Mouse (Mus musculus): ENCODE results near the gene Gm17334.

Gm17334 gene

DNA sequence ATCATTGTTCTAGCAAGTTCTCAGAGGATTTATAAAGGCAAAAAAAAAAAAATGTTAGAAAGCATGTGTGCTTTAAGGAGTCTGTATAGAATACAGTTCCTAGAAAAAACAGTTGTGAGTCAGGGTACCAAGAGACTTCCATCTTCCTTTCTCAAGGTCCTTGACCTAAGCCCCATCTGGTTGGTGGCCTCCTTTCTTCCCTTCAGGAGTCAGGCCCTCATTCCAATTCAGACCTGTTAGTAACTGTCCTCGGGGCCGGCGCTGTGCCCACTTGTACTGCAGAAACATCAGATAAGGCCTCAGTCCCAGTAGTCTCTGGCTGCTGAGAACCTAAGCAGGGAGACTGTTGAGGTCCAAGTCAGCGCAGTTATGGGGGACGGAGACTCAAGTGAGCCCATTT is at the start of gene Gm17334:
Gene Gm17334, minus strand, starts transcription at position 101 of the 400 bp plus-strand sequence.
- no peak for DNase-seq (ENCODE audit: low spot score)

DNA sequence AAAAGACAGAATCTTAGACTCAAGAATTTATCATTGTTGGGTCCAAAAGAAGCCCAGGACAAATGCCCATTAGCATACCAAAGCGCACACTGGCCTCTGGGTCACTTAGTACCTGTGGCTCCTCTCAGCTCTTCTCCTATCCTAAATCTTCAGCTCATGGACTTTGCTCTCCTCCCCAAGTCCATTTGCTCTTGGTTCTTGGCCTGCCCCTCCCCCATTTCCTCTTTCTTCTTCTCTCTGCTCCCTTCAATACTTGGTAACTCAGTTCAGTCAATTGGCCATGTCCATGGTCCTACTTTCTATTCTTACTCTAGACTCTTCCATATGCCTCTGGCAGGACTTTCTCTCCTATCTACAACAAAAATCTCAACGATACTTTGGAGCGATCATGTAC is 49.0 kb upstream of the Gm17334 start:
- no peak for DNase-seq (ENCODE audit: low spot score)

DNA sequence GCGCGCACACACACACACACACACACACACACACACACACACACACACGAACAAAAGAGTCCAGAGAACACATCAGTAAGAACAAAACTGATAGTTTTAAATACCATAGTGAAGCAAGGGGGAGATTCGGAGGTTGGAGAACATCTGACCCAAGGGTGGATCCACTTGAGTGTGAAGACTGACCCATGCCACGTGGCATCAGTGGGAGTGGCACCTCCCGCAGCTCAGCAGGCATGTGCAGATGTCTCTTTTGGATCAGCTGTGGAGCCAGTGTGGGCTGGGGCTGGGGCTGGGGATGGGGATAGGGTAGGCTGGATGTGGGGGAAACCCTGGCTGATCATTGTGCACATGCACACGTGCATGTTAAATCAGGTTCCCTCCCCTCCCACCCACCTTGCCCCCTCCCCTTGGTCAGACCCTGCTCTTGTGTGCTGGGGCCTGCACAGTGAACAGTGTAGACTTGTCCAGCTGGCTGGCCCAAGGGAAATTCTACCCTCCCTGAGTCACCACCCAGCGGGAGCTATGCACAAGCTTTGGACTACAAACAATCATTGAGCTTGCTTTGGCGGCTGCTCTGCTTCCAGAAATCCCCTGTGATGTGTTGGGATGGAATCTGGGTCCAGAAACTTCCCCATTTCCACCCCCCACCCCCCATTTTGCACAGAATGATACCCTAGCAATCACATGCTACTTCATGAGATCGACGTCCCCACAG is 48.4 kb upstream of the Gm17334 start:
- no peak for DNase-seq (ENCODE audit: low spot score)

DNA sequence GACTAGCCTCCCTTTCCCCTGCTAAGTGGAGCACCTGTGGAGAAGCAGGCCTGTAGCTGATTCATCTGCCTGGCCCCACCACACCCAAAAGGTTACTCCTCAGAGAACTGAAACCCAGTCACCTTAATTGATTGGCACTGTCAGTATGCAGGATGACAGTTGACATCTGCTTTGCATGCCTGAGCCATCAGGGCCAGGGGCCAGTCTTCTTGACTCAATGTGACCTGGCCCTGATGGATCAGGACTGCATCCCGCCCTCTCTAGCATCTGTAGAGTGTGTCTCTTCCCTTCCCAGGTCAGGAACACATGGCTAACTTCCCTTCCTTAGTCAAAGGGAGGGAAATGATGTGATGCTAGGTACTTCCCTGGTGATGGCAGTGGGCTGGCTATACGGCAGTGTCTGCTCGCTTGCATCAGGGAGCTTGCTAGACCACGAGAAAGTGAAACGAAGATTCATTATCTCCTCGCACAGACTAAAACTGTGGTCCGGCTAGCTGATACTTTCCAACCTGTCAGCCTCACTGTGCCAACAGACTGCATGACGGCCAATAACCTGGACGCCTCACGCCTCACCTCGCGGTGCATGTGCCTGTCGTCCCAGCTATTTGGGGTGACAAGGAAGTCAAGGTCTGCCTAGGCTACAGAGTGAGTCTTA is 47.7 kb upstream of the Gm17334 start:
- DNase-seq (ENCODE audit: low spot score), result no peak

DNA sequence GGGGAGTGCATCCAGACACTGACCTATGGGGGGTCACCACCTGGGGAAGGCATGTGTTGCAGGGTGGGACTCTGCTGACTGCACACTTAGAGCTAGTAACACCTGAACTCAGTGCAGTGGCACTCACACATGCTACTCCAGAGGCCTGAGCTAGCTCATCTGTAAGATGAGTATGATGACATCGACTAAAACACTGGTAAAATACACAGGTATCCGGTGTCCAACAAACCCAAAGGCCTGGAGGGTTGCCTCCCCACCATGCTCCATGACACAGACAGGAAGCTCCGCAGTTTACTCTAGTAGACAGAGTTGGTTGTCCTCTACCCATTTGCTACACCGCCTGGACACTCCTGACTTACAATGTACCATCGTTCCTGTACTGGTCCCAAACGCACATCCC is 46.5 kb upstream of the Gm17334 start:
- DNase-seq (ENCODE audit: low spot score), result no peak

DNA sequence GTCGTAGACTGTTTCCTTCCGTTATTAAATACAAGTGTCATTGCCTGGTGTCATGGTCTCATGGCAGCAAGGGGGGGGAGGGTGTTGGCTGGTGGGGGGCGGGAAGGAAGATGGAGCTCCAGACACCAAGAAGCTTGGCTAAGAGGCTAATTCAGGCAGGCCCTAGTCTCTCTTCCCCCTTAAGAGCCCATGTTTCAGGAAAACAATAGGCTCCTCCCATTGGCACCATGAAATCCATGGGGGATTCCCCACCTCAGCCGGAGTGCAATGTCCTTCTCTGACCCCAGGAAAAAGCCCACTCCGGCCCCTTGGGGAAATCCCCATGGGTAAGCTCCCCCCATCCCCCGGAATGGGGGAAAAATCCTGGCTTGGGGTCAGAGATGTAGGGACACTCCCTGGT is 45.8 kb upstream of the Gm17334 start:
- no peak for DNase-seq (ENCODE audit: low spot score)

DNA sequence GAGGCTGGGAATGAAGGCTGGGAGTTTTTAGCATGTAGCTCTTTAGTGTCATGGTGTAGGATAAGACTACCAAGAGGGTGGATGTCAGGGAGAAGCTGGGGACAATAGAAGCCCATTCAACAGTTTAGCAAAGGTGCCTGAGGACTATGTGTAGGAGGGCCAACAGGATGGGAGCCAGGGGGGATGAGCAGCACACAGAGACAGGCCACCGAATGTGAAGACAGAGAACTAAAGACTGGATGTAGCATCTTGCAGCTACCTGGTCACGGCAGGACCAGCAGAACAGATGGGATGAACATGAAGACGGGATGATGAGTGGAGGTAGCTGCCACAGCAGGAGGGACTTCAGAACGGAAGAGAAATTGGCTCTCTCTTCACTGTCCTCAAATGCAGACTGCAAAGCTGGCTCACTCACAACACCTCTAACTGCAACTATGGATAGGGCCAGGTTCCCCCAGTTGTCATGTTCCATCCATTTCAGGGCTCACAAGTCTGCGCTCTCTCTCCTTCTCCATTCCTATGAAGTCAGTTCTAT is 43.9 kb upstream of the Gm17334 start:
- DNase-seq (ENCODE audit: low spot score), result no peak

DNA sequence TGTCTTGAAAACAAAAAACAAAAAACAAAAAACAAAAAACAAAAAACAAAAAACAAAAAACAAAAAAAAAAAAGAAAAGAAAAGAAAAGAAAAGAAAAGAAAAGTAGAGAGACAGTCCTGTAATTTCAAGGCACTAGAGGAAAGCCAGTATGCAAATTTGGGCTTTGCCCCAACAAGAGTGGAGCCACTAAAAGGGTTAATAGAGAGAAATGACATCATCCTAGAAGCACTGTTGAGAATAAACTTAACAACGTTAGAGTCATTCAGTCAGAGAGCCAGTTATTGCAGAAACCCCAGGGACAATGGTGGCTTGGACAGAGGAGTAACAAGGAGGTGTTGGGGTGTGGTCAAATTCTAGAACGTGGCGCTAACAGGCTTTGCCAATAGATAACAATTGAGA is 41.8 kb upstream of the Gm17334 start:
- no peak for DNase-seq (ENCODE audit: low spot score)

DNA sequence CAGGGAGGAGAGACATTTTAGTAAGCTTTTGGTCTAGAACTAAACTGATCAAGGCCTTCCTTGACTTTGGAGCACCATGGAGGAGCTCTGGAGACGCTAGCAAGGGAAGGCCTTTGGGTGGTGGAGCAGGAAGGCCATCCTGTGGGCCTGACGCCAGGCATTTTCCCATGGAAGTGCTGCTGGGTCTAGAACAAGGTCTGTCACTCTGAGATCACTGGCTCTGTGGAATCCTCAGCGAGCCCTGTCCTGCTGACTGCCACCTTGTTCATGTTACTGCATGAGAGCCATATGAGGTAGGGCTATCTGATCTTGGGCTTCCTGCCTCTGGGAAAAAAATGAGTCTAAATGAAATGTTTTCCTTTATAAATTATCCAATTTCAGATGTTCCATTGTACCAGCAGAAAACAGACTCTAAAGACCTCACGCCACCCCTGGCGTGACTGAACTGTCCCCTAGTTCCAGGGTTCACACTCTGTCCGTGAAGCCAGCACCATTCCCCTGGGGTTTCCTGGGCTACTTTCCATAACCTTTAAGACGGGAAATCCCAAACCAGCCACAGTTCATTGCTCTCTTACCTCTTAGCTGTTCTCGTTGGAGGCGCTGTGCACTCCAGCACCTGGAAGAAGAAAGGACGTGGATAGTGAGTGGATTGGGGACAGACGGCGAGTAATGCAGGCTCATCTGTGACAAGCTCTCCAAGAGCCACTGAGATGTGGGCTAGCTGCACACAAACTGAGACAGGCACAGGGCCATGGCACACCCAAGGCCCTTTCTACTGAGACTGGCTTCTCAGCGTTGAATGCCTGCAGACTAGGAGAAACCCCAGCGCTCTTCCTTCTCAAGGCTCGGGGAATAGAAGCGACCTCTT is 40.2 kb upstream of the Gm17334 start:
- DNase-seq (ENCODE audit: low spot score), result no peak

DNA sequence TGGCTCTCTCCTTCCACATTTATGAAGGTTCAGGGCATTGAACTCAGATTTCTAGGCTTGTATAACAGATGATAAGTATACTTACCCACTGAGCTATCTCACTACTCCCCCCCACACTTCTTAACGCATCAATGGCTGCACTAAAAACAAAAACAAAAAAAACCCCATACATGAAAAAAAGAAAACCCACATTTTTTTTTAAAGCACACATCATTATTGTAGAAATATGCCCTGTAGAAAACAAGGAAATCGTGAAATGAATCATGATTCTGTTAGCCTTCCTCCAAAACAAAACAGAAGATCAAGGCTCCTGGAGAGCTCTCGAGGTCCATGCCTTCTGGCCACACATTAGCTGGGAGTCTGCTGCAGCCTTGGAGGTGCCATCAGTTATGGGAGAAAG is 38.3 kb upstream of the Gm17334 start:
- no peak for DNase-seq (ENCODE audit: low spot score)

DNA sequence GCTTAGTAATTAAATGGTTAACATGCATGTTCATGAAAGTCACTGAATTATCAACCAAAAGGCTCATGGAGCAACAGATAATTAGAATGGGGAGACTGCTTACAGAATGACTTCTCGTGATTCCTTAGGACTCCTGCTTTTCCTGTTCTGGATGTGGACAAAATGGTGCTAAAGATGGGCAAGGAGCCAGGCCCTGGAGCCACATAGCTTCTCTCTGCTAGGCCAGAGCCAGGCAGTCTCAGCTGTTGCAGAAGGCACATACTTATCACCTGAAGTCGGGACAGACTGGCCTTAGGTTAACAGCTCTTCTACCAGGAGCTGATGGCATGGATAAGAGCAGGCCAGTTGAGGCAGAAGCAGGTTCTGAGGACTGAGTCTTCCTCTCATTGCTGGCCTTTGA is 37.8 kb upstream of the Gm17334 start:
- no peak for DNase-seq (ENCODE audit: low spot score)

DNA sequence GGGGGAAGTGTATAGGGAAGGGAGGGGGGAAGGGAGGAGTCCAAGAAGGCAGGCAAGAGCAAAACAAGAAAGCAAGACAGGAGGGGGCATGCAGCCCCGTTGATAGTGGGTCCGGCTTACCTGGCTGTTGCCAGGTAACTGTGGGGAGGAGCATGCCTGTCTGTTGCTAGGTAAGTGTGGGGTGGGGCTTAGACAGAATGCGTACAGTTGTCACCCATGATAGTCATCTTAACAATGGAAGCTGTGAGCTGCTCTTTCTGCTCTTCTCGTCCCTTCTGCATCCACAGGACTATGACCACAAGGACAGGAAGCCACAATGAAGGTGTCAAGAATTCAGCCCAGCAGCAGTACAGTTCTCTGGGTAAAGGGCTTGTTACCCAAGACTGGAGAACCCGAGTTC is 37.2 kb upstream of the Gm17334 start:
- DNase-seq (ENCODE audit: low spot score), result no peak

DNA sequence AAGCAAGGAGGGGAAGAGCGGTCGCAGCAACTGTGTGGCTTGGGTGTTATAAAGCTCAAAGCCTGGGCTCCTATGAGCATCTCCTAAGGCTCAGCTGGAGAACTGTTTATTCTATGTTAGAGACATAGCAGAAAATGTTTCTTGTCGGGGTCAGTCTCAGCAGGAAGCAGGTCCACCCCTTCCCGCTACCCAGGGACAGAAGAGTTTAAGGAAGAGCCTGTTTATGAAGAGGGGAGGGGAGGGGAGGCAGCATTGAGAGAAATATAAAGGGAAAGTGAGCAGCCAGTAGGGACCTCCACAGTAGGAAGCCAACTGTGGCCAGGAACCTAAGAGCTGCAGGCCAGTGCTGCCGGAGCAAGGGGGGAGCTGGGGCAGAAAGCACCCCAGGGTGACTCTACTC is 36.4 kb upstream of the Gm17334 start:
- no peak for DNase-seq (ENCODE audit: low spot score)

DNA sequence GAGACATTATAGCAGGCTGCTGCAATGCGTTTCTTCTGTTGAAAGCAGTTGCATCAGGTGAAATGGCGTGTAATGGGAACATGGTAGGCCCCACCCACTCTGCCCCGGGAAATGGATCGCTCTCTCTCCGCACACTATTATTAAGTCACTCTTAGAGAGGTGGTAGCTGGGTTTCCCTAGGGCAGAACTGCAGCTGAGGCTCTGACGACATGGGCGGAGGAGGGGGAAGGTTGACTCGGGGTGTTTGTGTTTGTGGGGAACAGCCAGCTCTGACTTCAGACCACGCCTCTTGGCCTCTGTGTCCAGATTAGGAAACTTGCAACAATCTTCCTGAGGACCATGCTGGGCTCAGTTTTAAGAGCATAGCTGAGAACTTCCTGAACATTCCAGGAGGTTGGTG is 32.8 kb upstream of the Gm17334 start:
- no peak for DNase-seq (ENCODE audit: low spot score)

DNA sequence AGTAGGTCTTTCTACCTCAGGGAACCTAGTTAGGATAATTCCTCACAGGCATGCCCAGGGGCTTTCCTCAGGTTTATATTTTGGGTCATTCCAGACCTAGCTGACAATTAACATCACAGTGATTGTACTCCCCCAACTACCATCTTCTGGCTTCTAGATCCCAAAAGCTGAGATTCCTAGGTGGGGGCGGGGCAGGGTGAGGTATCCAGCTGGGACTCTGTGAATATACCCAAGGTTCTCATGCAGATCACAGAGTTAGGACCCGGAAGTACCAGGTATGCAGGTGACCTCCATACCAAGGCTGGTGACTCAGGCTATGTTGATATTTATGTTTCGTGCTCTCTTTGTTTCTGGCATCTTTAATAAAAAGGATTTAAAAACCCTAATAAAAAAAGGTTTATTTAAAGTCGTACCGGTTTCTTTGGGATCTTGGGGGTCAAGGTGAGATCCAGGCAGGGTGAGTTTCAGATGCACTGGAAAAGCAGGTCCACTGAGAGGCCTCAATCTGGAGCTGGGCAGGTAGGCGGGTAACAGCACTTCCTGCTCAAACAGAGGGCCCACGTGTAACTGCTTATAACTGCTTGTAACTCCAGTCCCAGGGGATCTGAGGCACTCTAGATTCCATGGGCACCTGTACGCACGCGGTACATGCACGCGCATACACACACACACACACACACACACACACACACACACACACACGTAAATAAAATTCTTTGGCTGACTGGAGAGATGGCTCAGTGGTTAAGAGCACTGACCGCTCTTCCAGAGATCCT is 31.8 kb upstream of the Gm17334 start:
- no peak for DNase-seq (ENCODE audit: low spot score)

DNA sequence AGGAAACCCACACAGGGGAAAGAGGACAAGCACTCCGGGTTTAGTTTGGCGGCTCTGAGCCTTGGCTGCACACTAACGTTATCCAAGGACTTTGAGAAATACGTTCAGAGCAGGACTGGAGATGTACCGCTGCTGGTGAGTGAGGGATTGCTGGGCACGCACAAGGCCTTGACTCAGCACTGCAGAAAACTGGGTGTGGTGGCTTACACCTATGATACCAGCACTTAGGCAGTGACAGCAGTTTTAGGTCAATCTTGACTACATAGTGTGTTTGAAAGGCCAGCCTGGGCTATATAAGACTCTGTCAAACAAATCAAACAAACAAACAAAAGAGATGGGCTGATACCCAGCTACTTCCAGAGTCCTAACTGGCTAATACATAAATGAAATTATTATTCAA is 30.5 kb upstream of the Gm17334 start:
- DNase-seq (ENCODE audit: low spot score), result no peak

DNA sequence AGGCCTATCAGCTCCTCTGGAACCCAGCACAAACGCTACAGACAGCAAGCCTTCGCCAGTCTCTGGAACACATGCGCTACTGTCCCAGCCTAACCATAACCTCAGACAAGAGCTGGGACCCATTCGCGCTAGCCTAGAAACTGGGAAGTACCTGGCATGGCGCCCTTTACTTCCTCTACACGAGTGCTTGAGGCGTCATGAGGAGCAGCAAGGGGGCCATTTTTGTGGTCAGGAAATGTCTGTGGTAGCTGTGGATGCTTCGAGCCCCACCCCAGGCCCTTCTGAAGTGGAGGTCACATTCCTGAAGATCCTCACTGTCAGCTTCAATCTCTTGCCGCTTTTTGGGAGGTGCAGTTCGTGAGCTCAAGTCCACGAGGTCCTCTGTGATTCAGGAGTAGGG is 30.1 kb upstream of the Gm17334 start:
- DNase-seq (ENCODE audit: low spot score), result no peak

DNA sequence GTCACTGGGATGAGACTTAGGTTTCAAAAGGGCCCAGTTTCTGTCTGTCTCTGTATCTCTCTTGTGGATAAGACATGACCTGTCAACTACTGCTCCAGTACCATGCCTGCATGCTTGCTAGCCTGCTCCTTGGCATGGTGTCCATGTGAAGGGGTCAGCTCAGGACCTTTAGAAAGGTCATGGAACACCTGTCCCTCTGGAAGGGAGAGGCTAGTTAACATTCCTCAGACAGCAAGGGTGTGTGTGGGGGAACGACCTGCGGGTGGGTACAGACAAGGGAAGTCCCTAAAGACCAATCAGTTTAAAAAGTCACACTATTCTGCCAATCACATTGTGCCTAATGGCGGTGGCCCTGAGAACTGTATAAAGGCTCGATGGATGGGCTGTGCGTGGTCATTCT is 28.0 kb upstream of the Gm17334 start:
- no peak for DNase-seq (ENCODE audit: low spot score)

DNA sequence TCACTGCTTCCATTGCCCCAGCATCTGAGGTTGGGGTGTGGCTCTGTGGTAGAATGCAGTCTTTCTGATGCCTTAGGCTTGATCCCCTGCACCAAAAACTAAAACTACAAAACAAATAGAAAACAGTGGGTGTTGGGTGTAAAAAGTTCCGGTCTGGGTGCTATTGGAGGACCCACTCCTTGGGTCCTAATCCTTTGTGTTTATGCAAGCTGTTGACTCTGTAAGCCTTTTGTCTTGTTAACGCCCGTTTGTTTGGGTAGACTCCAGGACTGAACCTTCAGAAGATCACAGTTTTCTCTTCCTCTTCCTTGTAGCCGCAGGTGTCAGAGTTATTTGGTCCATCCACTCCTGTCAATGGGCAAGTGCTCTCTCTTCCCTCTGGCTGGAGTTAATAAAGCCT is 27.0 kb upstream of the Gm17334 start:
- no peak for DNase-seq (ENCODE audit: low spot score)

DNA sequence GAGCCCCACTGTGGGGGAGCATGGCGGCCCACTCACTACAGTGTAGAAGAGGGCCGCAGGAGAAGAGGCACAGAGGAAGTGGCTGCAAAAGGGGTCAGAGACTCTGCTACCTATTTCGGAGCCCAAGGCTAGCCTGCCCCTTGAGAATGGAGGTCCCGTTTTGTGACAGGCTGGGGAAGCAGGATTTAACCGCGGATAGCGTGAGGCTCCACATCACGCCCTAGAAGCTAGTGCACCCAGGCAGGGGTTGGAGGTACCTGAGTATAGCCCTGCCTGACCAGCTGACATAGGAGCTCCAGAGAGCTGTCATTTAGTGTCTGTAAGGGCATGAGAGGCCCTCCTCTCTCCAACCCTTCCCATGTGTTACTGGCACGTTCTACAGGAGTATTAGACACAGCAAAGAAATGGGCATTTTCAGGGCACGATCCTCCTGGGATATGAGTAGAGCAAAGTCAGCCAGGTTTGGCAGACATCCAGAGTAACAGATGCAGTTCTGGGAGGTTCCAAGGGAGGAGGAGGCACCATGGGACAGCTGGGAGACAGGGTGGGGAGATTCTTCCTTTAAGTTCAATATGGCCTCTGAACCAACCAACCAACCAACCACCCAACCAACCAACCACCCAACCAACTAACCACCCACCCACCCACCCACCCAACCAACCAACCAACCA is 25.2 kb upstream of the Gm17334 start:
- DNase-seq (ENCODE audit: low spot score), result no peak

DNA sequence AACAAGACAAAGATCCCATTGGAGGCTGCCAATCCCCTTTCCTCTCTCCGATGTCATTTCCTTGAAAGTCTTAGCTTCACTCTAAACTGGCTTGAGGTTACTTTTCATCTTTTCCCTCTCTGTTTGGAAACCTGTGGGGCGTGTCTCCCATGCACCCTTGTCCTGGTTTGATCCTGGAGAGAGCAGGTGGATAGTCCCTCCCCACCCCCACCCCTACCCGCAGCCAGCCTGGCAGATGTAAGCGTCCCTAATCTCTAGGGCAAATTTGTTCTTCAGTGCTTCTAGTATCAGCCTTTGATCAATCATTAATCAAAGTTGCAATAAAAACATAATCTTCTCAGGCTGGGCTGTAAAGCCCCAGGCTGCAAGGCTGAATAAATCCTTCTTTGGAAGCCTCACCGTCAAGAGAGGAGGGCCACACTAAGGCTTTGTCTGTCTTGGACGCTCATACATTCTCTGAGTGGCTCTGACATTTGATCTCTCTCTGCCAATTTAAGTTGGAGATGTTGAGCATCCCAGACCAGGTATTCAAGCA is 24.5 kb upstream of the Gm17334 start:
- DNase-seq (ENCODE audit: low spot score), result no peak
